In the genomic region with DNA sequence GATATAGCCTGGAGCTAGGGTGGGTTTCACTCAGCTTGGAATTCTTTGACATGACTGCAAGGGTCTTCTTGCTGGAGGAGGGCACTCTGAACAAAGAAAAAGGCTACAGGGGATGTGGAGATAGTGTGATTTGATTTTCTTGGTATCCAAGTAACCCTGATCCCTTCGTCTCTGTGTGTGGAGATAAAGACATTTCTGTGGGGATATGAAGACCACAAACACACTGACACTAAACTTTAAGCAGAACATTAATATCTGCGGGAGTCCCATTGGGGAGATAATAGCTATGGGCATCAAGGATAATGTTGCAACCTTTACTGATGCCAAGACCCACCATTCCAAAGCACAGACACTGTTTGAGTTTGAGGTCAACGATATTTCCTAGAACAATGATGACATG, we compare ENCODE assay signal across 27 mouse cellular contexts.
"Had no signal": no experiment of that assay in that cellular context is flagged by ENCODE, and none has a peak within 500 bp of the region (broad histone marks: within the 10 kb centered on the region; RNA-seq: fewer than 3 reads in every experiment).

No protein-coding gene starts in this region.

- H3K27me3 ChIP-seq: embryonic facial prominence, embryonic 12.5 days; embryonic facial prominence, embryonic 13.5 days; embryonic facial prominence, embryonic 15.5 days; forebrain, embryonic 12.5 days; forebrain, embryonic 13.5 days; forebrain, embryonic 15.5 days had no signal

- H3K27ac ChIP-seq: embryonic facial prominence, embryonic 10.5 days; embryonic facial prominence, embryonic 12.5 days; embryonic facial prominence, embryonic 13.5 days; embryonic facial prominence, embryonic 15.5 days; forebrain, embryonic 10.5 days; forebrain, embryonic 12.5 days; forebrain, embryonic 13.5 days; forebrain, embryonic 15.5 days; gastrocnemius, adult 2 months; heart, adult 2 months had no signal

- H3K9ac ChIP-seq: embryonic facial prominence, embryonic 12.5 days; embryonic facial prominence, embryonic 13.5 days; embryonic facial prominence, embryonic 15.5 days; forebrain, embryonic 12.5 days; forebrain, embryonic 13.5 days; forebrain, embryonic 15.5 days; forebrain, postnatal 0 days had no signal

- H3K9me3 ChIP-seq: embryonic facial prominence, embryonic 10.5 days; embryonic facial prominence, embryonic 12.5 days; embryonic facial prominence, embryonic 15.5 days; forebrain, embryonic 10.5 days; forebrain, embryonic 12.5 days; forebrain, embryonic 13.5 days; forebrain, embryonic 15.5 days had no signal

- H3K4me1 ChIP-seq: embryonic facial prominence, embryonic 10.5 days; embryonic facial prominence, embryonic 12.5 days; embryonic facial prominence, embryonic 13.5 days; embryonic facial prominence, embryonic 15.5 days; forebrain, embryonic 10.5 days; forebrain, embryonic 12.5 days; forebrain, embryonic 13.5 days; forebrain, embryonic 15.5 days had no signal

- H3K4me3 ChIP-seq: embryonic facial prominence, embryonic 10.5 days; embryonic facial prominence, embryonic 12.5 days; embryonic facial prominence, embryonic 13.5 days; embryonic facial prominence, embryonic 15.5 days; erythroblast, embryonic 14.5 days; forebrain, embryonic 10.5 days; forebrain, embryonic 12.5 days; forebrain, embryonic 13.5 days; forebrain, embryonic 15.5 days; gastrocnemius, adult 2 months; heart, adult 2 months had no signal

- ATAC-seq: forebrain, embryonic 13.5 days; forebrain, embryonic 14.5 days; forebrain, embryonic 15.5 days; forebrain, embryonic 16.5 days; forebrain, postnatal 0 days had no signal

- H3K36me3 ChIP-seq: embryonic facial prominence, embryonic 12.5 days; forebrain, embryonic 15.5 days had no signal

- DNase-seq: cerebellum, adult 9-10 months; cerebellum, adult 9-11 months; cerebellum, postnatal 10 days; cerebellum, postnatal 14 days; cerebellum, postnatal 25 days; cerebellum, postnatal 36 days; embryo, embryonic 11 days; forebrain, postnatal 0 days; gastrocnemius, adult 2 months; gastrocnemius, postnatal 10 days; gastrocnemius, postnatal 14 days; gastrocnemius, postnatal 25 days; gastrocnemius, postnatal 36 days; heart, adult 11 months; heart, adult 18-20 months; heart, adult 2 months had no signal
